Mouse (Mus musculus): ENCODE data around the gene Bloc1s3. TPM values are rescaled to one million over a fixed set of nuclear protein-coding genes. Genes with fewer than 3 reads are reported as not detected.

Gene Bloc1s3
- total RNA-seq, 4 experiments from 2014 or later, result 2.1 to 2.7 (median 2.3) TPM

DNA sequence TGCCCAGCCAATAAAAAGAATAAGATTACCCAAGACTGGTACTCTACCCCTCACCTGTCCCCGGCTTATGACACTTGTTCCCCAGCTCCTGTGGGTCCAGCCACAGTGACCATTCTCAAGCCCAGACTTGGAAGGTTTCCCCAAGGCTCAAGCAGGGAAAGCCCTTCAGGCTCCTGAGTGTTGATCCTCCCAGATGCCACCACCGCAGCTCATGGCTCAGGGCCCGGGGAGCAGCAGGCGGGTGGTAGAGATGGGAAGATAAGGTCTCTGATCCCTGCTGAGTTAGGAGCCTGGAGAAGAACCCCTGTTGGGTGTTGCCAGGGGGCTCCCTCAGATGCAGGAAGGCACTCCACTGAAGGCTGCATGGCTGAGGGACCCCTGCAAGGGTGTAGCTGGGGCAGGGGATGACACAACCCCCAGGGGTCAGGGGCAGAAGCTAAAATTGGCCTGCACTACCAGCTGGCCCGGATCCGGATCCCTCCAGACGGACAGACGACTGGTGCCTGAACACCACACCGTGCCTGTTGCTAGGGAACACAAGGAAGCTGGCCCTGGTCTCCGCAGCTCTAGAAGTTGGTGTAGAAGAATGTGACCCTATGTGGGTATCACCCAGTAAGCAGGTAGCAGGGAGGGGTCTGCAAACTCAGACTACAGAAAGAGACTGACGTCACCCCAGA is 52.2 kb downstream of the Bloc1s3 start:
- no peak for DNase-seq (ENCODE audit: low spot score in 2 of 2)

DNA sequence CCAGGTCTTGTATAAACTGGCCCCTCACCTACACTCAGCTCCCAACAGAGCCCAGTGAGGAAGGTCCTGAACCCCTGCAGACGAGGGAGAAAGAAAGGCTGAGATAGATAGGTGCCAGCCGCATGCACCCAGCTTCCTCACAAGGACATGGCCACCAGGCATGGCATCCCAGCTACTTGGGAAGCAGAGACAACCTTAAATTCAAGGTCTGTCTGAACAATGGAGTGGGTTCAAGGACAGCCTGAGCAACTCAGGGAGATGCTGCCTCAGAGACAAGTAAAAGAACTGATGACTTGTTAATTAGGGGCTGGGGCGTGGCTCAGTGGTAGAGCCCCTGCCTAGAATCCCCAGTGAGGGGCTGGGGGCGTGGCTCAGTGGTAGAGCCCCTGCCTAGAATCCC is 53.0 kb downstream of the Bloc1s3 start:
- no peak for DNase-seq (ENCODE audit: low spot score in 2 of 2)

Other genes with a start within 250 kb of the Bloc1s3 start
- 10 to 100 TPM in 3 of 4 experiments, 1 to 10 TPM in 1; 7.1 to 19.7 (median 15.0) TPM for gene Vasp, start 236.6 kb downstream of the Bloc1s3 start, total RNA-seq (2022)
- under 1 TPM in 2 of 4 experiments, not detected in 2; 0.40 to 0.80 TPM for gene Ppm1n, start 228.3 kb downstream of the Bloc1s3 start, total RNA-seq (2022)
- gene Rtn2, start 225.7 kb downstream of the Bloc1s3 start, total RNA-seq (2022), result 1,000 to 10,000 TPM; 1,093 to 1,223 (median 1,133) TPM
- gene Fosb, start 198.3 kb downstream of the Bloc1s3 start, total RNA-seq (2022), result under 1 TPM; 0.16 to 0.86 (median 0.30) TPM
- 10 to 100 TPM; 27.1 to 33.7 (median 28.7) TPM for gene Ercc1, start 163.6 kb downstream of the Bloc1s3 start, total RNA-seq (2022)
- 10 to 100 TPM in 3 of 4 experiments, 1 to 10 TPM in 1; 8.9 to 13.9 (median 11.2) TPM for gene Cd3eap, start 148.9 kb downstream of the Bloc1s3 start, total RNA-seq (2022)
- 1 to 10 TPM; 2.8 to 6.3 (median 4.1) TPM for gene Ppp1r13l, start 148.6 kb downstream of the Bloc1s3 start, total RNA-seq (2022)
- gene Ercc2, start 126.4 kb downstream of the Bloc1s3 start, total RNA-seq (2022), result 10 to 100 TPM in 2 of 4 experiments, 1 to 10 TPM in 2; 7.5 to 14.9 (median 10.4) TPM
- under 1 TPM in 3 of 4 experiments, not detected in 1; 0.21 to 0.40 (median 0.24) TPM for gene Klc3, start 104.3 kb downstream of the Bloc1s3 start, total RNA-seq (2022)
- gene Ckm, start 103.6 kb downstream of the Bloc1s3 start, total RNA-seq (2022), result over 10,000 TPM; 38,224 to 44,934 (median 40,442) TPM
- 10 to 100 TPM; 18.0 to 20.0 (median 19.8) TPM for gene Mark4, start 49.5 kb downstream of the Bloc1s3 start, total RNA-seq (2022)
- under 1 TPM; 0.27 to 0.80 (median 0.35) TPM for gene Exoc3l2, start 45.0 kb downstream of the Bloc1s3 start, total RNA-seq (2022)
- gene Trappc6a, start within 50 bp of the Bloc1s3 start, total RNA-seq (2022), result 10 to 100 TPM in 1 of 4 experiments, 1 to 10 TPM in 3; 7.6 to 10.2 (median 8.8) TPM
- not detected for gene Nkpd1, start 9.5 kb upstream of the Bloc1s3 start, total RNA-seq (2022)
- gene Ppp1r37, start 54.7 kb upstream of the Bloc1s3 start, total RNA-seq (2022), result 10 to 100 TPM; 45.9 to 52.8 (median 48.8) TPM
- gene Zfp296, start 68.9 kb upstream of the Bloc1s3 start, total RNA-seq (2022), result 1 to 10 TPM in 1 of 4 experiments, under 1 TPM in 3; 0.56 to 1.1 (median 0.77) TPM
- gene Gemin7, start 69.2 kb upstream of the Bloc1s3 start, total RNA-seq (2022), result 100 to 1,000 TPM in 2 of 4 experiments, 10 to 100 TPM in 2; 78.5 to 108 (median 99.3) TPM
- gene Clasrp, start 96.1 kb upstream of the Bloc1s3 start, total RNA-seq (2022), result 10 to 100 TPM in 1 of 4 experiments, 1 to 10 TPM in 3; 6.3 to 10.0 (median 9.2) TPM
- gene Relb, start 121.1 kb upstream of the Bloc1s3 start, total RNA-seq (2022), result 10 to 100 TPM in 2 of 4 experiments, 1 to 10 TPM in 2; 7.0 to 12.5 (median 9.5) TPM
- gene Clptm1, start 156.7 kb upstream of the Bloc1s3 start, total RNA-seq (2022), result 10 to 100 TPM; 49.6 to 55.5 (median 51.0) TPM
- gene Apoc2, start 169.6 kb upstream of the Bloc1s3 start, total RNA-seq (2022), result not detected
- gene Gm44805, start 173.1 kb upstream of the Bloc1s3 start, total RNA-seq (2022), result not detected
- not detected for gene Apoc4, start 173.1 kb upstream of the Bloc1s3 start, total RNA-seq (2022)
- gene Apoc1, start 184.3 kb upstream of the Bloc1s3 start, total RNA-seq (2022), result 1 to 10 TPM in 2 of 4 experiments, not detected in 2; 1.1 to 2.1 TPM
- 10 to 100 TPM; 18.8 to 67.9 (median 47.9) TPM for gene Apoe, start 190.8 kb upstream of the Bloc1s3 start, total RNA-seq (2022)
- 10 to 100 TPM; 44.3 to 48.3 (median 46.0) TPM for gene Tomm40, start 207.1 kb upstream of the Bloc1s3 start, total RNA-seq (2022)
- gene Nectin2, start 242.1 kb upstream of the Bloc1s3 start, total RNA-seq (2022), result 1 to 10 TPM; 1.0 to 1.8 (median 1.5) TPM